In genomic region chr1:88877441-88877840, GRCm38 (mm10) we compare ENCODE assay signal across 24 mouse cellular contexts.
DNase-seq lines count a peak whose midpoint lies in the region; ATAC-seq and TF ChIP-seq lines count a peak whose summit lies in the region.
"Had no signal": no experiment of that assay in that cellular context is flagged by ENCODE, and none has a peak within 500 bp of the region (broad histone marks: within the 10 kb centered on the region; RNA-seq: fewer than 3 reads in every experiment).

No protein-coding gene starts in this region.

- no peak for TF ChIP-seq POLR2A in lung, adult 2 months (IDR thresholded peaks at IDR 0.05; ENCODE audit: borderline replicate concordance, extremely low read depth, low read depth, low read length)

- no peak for TF ChIP-seq CTCF in lung, embryonic 14.5 days (IDR thresholded peaks at IDR 0.05; ENCODE audit: low read depth)
- TF ChIP-seq CTCF in lung, adult 2 months (IDR thresholded peaks at IDR 0.05; ENCODE audit: insufficient read depth, low read length) = no peak
- no peak for TF ChIP-seq CTCF in midbrain, postnatal 0 days (IDR thresholded peaks at IDR 0.05)

- no peaks in the 10 kb centered on the region for H3K4me1 ChIP-seq in lung, embryonic 14.5 days (ENCODE audit: insufficient read depth)
- H3K4me1 ChIP-seq in lung, adult 2 months (ENCODE audit: control insufficient read depth, insufficient read depth, low read length) = no peaks in the 10 kb centered on the region
- H3K4me1 ChIP-seq in lung, embryonic 16.5 days (replicated peaks; ENCODE audit: control insufficient read depth, insufficient read depth, low read length) = peaks cover 4% of the 10 kb centered on the region; the same call in 1 of the 2 replicates
- H3K4me1 ChIP-seq in midbrain, embryonic 10.5 days = no peaks in the 10 kb centered on the region
- H3K4me1 ChIP-seq in midbrain, postnatal 0 days (ENCODE audit: insufficient read depth, low read length) = no peaks in the 10 kb centered on the region
- H3K4me1 ChIP-seq in hindbrain, embryonic 10.5 days (replicated peaks) = no peaks in the 10 kb centered on the region
- H3K4me1 ChIP-seq: forebrain, embryonic 13.5 days had no signal

- H3K4me3 ChIP-seq in lung, embryonic 14.5 days (ENCODE audit: low read depth, low read length) = no peak overlapping the region
- H3K4me3 ChIP-seq in lung, adult 2 months (replicated peaks; ENCODE audit: extremely low read depth, low read depth, low read length) = no peak overlapping the region
- H3K4me3 ChIP-seq in lung, embryonic 16.5 days (ENCODE audit: low read length) = no peak overlapping the region
- H3K4me3 ChIP-seq in midbrain, embryonic 10.5 days = no peak overlapping the region
- no peak overlapping the region for H3K4me3 ChIP-seq in midbrain, postnatal 0 days (ENCODE audit: low read depth, low read length)
- no peak overlapping the region for H3K4me3 ChIP-seq in hindbrain, embryonic 10.5 days
- H3K4me3 ChIP-seq: embryonic facial prominence, embryonic 10.5 days; embryonic facial prominence, embryonic 12.5 days; forebrain, embryonic 13.5 days had no signal

- H3K9me3 ChIP-seq in lung, embryonic 14.5 days (ENCODE audit: low read depth, low read length) = no peaks in the 10 kb centered on the region
- H3K9me3 ChIP-seq in lung, embryonic 16.5 days (ENCODE audit: control insufficient read depth, low read length) = no peaks in the 10 kb centered on the region
- no peaks in the 10 kb centered on the region for H3K9me3 ChIP-seq in midbrain, embryonic 10.5 days (replicated peaks)
- H3K9me3 ChIP-seq in midbrain, postnatal 0 days (ENCODE audit: low read length) = no peaks in the 10 kb centered on the region
- H3K9me3 ChIP-seq in hindbrain, embryonic 10.5 days = no peaks in the 10 kb centered on the region
- H3K9me3 ChIP-seq: embryonic facial prominence, embryonic 10.5 days; forebrain, embryonic 13.5 days had no signal

- peak; percentile 4 for DNase-seq in lung, embryonic 14.5 days
- DNase-seq in lung, adult 2 months = no peak
- DNase-seq in lung, postnatal 4 days = no peak
- peak; percentile 4 for DNase-seq in midbrain, embryonic 10.5 days (ENCODE audit: low spot score)
- DNase-seq in midbrain, postnatal 0 days (ENCODE audit: low spot score) = no peak
- DNase-seq in hindbrain, embryonic 10.5 days (ENCODE audit: low spot score) = no peak
- DNase-seq: adrenal gland, adult 8-10 months; adrenal gland, postnatal 14 days; adrenal gland, postnatal 36 days; B cell, adult 2 months; cerebellum, adult 11-12 months; cerebellum, adult 2 months; cerebellum, adult 9-10 months; cerebellum, postnatal 10 days; cerebellum, postnatal 25 days had no signal

- no peaks in the 10 kb centered on the region for H3K27me3 ChIP-seq in lung, embryonic 14.5 days (ENCODE audit: insufficient read depth, low read length)
- H3K27me3 ChIP-seq in lung, embryonic 16.5 days (ENCODE audit: control insufficient read depth, insufficient read depth, low read depth, low read length) = no peaks in the 10 kb centered on the region
- H3K27me3 ChIP-seq in midbrain, embryonic 10.5 days (ENCODE audit: low read depth, poor library complexity, severe bottlenecking) = peaks cover 5% of the 10 kb centered on the region; the same call in 1 of the 2 replicates
- no peaks in the 10 kb centered on the region for H3K27me3 ChIP-seq in midbrain, postnatal 0 days (ENCODE audit: insufficient read depth, low read length)
- H3K27me3 ChIP-seq in hindbrain, embryonic 10.5 days (ENCODE audit: insufficient read depth, poor library complexity, severe bottlenecking) = no peaks in the 10 kb centered on the region
- H3K27me3 ChIP-seq: CH12.LX; embryonic facial prominence, embryonic 12.5 days; forebrain, embryonic 13.5 days; Patski had no signal

- H3K27ac ChIP-seq in lung, embryonic 14.5 days (ENCODE audit: low read depth) = no peak overlapping the region
- H3K27ac ChIP-seq in lung, embryonic 16.5 days (ENCODE audit: low read length) = peak overlapping the region; percentile 74
- H3K27ac ChIP-seq in midbrain, embryonic 10.5 days (replicated peaks) = no peak overlapping the region
- no peak overlapping the region for H3K27ac ChIP-seq in midbrain, postnatal 0 days (ENCODE audit: low read depth, low read length)
- H3K27ac ChIP-seq in hindbrain, embryonic 10.5 days = no peak overlapping the region
- H3K27ac ChIP-seq: embryonic facial prominence, embryonic 10.5 days; forebrain, embryonic 13.5 days had no signal

- ATAC-seq in lung, embryonic 14.5 days (ENCODE audit: insufficient read depth) = no peak
- ATAC-seq in lung, embryonic 16.5 days (ENCODE audit: low read depth) = peak; percentile 79
- no peak for ATAC-seq in midbrain, postnatal 0 days (ENCODE audit: low FRiP score)
- ATAC-seq: activated CD4-positive, CD25-positive, alpha-beta regulatory T cell, adult 4 months; CD4-positive, CD25-positive, alpha-beta regulatory T cell, adult 4 months; forebrain, embryonic 13.5 days; Patski had no signal

- H3K4me2 ChIP-seq in lung, embryonic 14.5 days = no peak overlapping the region
- H3K4me2 ChIP-seq in lung, embryonic 16.5 days (ENCODE audit: low read depth, low read length) = no peak overlapping the region
- no peak overlapping the region for H3K4me2 ChIP-seq in midbrain, postnatal 0 days (ENCODE audit: low read depth, low read length, poor library complexity, severe bottlenecking)
- H3K4me2 ChIP-seq: embryonic facial prominence, embryonic 12.5 days; forebrain, embryonic 13.5 days had no signal

- H3K9ac ChIP-seq in lung, embryonic 14.5 days = no peak overlapping the region
- H3K9ac ChIP-seq in lung, embryonic 16.5 days (ENCODE audit: low read length) = no peak overlapping the region
- H3K9ac ChIP-seq in midbrain, postnatal 0 days (replicated peaks; ENCODE audit: low read length, poor library complexity, severe bottlenecking) = no peak overlapping the region
- H3K9ac ChIP-seq: embryonic facial prominence, embryonic 12.5 days; forebrain, embryonic 13.5 days had no signal

- 74% methylated on average over 11 of the region's 11 CpGs for WGBS in lung, embryonic 14.5 days
- WGBS in lung, adult 2 months = 72% methylated on average over 11 of the region's 11 CpGs
- 57% methylated on average over 11 of the region's 11 CpGs for WGBS in lung, embryonic 16.5 days
- 89% methylated on average over 11 of the region's 11 CpGs for WGBS in midbrain, embryonic 10.5 days
- WGBS in midbrain, postnatal 0 days = 86% methylated on average over 11 of the region's 11 CpGs
- WGBS in hindbrain, embryonic 10.5 days = 93% methylated on average over 11 of the region's 11 CpGs

- H3K36me3 ChIP-seq in lung, embryonic 14.5 days (ENCODE audit: insufficient read depth) = no peaks in the 10 kb centered on the region
- H3K36me3 ChIP-seq in lung, embryonic 16.5 days (ENCODE audit: control insufficient read depth, insufficient read depth, low read length) = no peaks in the 10 kb centered on the region
- no peaks in the 10 kb centered on the region for H3K36me3 ChIP-seq in midbrain, embryonic 10.5 days
- no peaks in the 10 kb centered on the region for H3K36me3 ChIP-seq in midbrain, postnatal 0 days (ENCODE audit: insufficient read depth, low read length)
- H3K36me3 ChIP-seq in hindbrain, embryonic 10.5 days = no peaks in the 10 kb centered on the region
- H3K36me3 ChIP-seq: embryonic facial prominence, embryonic 10.5 days; embryonic facial prominence, embryonic 12.5 days; G1E had no signal

Comparison
In these comparisons a context has a peak if more than half of its experiments do, and no peak if none do; other contexts are left out.
1. DNase-seq: peak in lung, embryonic 14.5 days (single experiment) and midbrain, embryonic 10.5 days (single experiment); none in lung, adult 2 months (single experiment), lung, postnatal 4 days (0 of 2), midbrain, postnatal 0 days (single experiment) and hindbrain, embryonic 10.5 days (single experiment).